Mouse (Mus musculus) urinary bladder, adult 18-20 months (tissue): Measurements from ENCODE around the gene Dpp4.
A peak's percentile ranks its signal among the peaks of the same experiment; 100 is the strongest.

Experiments used
- DNase-seq, 2 experiments: peaks; one replicate each; pipeline ENCODE4 v3.0.0; 2022; ENCODE audit warnings: low spot score in 2 of 2, mixed read lengths in 2 of 2

Gene Dpp4

DNA sequence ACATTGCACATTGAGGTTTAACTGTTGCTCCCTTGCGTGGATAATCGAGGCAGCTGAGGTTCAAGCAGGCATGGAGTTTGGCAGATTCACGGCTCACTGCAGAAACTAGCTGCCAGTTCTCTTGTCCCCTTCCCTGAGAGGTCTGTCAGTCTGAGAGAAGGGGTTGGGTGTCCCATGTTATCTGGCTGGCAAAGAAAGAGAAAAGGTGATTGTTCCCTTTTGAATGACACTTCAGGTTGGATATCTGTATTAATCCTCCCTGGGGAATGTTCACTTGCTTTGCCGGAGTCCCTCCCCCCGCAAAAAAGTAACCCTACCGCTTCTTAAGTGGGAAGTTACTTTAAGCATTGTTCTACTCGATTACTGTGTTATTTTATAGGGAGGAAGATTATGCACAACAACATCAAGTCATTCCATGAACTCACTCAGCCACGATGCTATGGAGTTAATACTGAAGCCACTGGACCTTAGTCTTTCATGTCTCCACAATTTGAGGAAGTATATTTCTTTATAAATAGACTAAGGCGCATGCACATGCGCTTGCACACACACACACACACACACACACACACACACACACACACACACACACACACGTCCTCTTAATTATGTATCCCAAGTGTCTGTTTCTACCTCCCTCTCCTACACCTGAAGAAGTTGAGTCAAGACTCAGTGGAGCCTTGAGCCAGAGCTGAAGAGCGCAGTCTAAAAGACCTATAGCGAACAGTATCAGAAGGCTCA lies at the start of gene Dpp4:
Dpp4 (minus strand) TSS at position 151 of the 741 bp plus-strand sequence.
- DNase-seq, result no peak

DNA sequence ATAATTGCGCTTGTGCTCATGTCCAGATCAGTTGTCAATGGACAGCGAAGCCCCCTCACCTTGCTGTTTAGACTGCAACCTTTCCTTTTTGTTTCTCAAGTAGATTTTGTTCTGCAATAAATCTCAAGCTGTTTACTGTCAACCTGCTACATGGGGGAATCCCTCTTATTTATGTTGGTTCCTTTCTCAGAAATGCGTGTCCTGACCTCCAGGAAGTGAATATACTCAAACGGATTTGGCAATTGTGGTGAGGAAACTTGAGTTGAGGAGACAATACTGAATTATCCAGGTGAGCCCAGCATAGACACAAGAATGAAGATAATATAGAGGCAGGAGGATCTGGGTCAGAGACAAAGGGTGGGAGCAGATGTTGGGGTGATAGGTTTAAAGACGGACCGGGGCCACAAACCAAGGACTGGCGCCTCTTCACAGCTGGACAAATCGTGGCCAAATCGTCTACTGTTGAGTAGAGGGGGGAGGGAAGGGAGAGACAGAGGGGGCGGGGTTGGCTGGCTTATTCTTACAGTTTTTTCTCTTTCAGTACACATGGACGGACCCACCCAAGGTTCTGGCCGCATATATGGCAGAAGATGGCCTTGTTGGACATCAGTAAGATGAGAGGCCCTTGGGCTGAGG lies 48.9 kb upstream of the Dpp4 start:
- no peak for DNase-seq

- DNase-seq, result no peak
These were observed 48.2 kb upstream of the Dpp4 start for GRCm38 (mm10) chr2:62460231-62460710.

- DNase-seq, result no peak
These were observed 47.5 kb upstream of the Dpp4 start for GRCm38 (mm10) chr2:62459241-62460174.

DNA sequence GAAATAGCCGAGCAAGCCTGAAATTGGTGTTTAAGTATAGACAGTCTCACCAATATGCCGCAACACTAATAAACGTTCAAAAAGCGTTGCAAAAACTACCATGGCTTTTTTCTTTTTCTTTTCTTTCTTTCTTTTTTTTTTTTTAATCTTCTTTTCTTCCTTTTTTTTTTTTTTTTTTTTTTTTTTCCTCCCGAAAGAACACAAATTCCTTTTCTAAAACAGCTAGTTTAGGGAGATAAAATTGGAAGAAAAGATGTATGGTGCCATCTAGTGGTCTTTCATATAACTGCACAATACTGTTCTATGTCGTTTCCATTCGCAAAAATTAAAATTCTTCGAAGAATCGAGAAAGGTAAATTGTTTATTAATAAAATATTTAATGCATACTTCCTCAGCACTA lies 46.0 kb upstream of the Dpp4 start:
- no peak for DNase-seq

DNA sequence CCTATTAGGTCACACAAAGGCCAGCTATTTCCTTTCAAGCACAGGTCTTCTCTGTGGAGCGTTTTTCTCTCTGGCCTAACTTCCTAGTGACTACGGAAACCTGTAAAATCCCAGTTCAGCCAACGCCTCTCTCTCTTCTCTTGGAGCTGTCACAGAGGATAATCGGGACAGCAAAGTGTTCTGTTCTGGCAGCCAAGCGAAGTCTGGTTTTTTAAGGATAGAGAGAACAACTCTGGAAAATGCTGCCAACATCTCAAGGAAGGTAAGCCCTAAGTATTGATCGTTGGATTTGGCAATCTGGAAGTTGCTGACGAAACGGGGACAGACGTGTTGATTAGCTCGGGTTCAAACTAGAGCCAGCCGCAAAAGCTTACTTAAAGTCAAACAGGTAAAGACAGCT lies 43.0 kb upstream of the Dpp4 start:
- DNase-seq, result no peak

DNA sequence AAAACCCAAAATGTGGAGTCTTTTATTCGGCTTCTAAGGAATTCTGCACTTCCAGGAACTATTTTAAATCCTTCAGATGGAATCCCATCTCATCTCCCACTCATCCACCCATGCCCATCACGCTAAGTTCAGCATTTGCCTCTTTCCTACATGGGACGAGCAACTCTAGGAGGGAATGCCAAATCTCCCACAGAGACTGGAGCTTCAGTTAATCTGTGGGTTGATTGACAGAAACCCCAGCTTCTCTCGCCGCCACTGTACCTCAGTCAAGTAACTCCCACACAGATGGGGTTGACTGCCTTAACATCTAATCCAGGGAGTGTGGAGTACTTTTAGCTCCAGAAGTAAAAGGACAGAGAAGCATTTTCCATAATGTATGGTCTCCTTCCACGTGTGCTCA lies 42.0 kb upstream of the Dpp4 start:
- DNase-seq, result no peak

GRCm38 (mm10) chr2:62450364-62450763 lies 38.3 kb upstream of the Dpp4 start:
- DNase-seq, result no peak

DNA sequence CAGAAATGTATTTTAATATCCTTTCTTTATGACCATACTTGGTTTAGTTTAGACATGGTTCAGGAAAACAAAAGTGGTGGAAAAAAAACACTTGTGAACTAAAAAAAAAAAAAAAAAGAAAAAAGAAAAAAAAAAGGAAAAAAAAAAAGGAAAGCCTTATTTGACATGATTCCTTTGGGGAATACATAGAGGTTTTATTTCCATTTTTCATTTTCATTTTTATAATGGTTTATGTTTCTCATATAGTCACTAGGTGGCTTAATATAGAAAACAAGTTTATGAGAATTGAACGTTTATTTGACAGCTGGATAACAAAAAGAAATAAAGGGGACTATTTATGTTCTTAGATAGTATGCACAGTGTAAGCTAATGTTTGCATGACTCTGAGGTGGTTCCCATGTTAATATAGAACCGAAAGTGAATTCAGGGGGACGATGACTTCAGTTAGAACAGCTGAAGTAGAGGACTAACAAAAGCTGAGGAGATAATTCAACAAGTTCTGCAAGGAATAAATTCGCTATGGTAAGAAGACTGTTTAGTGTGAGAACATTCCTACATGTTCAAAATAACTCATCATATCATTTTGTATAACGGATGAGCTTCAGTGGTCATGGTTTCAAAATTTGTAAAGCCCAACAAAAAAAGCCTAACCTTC lies 37.8 kb upstream of the Dpp4 start:
- DNase-seq, result no peak

DNA sequence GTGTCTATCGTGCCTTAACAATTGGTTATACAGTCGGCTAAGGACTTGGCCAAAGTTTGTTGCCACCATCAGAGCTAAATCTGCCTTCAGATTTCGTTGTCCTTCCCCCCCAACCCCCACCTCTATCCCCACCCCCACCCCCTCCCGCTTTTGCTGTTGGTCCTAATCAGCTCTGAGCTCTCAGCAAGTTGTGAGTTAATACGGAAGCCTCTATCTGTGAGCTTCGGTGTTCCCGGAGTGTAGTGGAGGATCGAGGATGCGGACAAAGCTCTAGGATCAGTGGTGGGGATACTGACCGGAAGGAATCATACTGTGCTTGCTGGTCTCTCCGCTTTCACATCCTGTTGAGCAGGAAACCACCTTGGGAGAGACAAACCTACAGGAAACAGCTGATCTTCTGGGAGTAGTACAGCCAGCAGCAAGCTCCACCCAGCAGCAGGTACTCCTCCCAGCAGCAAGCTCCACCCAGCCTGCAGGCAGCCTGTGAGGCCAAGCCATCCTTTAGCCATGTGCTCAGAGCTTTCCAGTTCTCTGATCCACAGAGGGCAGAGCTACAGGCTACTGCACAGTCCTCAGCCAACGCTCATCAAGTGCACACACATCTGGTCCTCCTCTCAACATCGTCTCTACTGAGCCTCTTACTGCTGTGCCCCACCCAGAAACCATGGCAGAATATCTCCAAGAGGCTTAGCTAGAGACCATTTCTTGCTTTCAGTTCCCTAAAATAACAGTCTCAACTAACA lies 28.9 kb upstream of the Dpp4 start:
- DNase-seq, result no peak

DNA sequence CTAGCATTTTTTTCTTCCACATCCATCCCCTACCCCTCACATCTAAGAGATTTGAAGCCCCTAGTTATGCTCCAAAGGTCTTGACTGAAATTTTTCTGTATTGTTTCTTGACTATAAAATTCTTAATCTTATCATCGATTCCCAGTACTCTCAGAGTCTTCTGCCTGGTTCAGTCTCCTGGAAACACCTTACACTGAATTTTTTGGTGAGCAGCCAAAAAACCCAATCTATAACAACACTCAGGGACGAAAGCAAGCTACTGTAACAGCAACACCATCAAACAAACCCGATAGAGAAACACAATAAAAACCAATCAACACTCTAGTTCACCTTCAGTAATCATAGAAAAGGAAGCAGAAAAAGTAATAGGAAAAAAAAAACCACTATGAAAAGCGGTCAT lies 28.1 kb upstream of the Dpp4 start:
- no peak for DNase-seq

DNA sequence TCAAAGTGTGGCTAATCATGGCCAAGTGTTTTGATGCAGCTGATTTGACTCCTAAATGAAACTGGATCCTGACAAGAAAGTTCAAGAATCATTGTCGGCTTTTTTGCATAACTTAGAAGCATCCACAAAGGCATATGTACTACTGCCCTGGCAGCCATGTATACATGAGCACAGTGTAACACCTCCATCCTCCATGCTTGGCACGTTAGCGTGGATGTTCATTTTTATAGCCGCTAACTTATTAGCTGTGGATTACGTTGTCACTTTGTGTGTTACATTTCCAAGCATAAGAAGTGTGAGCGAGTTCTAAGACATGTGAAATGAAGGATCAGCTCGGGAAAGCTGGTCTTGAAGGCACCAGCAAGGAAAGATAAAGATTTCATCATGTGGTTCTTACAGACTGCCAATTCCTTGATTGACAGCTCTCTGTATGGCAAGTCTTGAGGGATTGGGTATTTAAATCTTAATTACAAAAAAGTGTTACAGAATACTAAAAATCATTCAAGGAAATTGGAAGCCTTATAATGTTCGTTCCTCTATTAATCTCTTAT lies 19.3 kb upstream of the Dpp4 start:
- no peak for DNase-seq

GRCm38 (mm10) chr2:62425941-62426340 lies 13.9 kb upstream of the Dpp4 start:
- no peak for DNase-seq

GRCm38 (mm10) chr2:62423343-62423776 lies 11.3 kb upstream of the Dpp4 start:
- no peak for DNase-seq

- DNase-seq, result no peak
These were observed 10.7 kb upstream of the Dpp4 start for GRCm38 (mm10) chr2:62422515-62423342.

DNA sequence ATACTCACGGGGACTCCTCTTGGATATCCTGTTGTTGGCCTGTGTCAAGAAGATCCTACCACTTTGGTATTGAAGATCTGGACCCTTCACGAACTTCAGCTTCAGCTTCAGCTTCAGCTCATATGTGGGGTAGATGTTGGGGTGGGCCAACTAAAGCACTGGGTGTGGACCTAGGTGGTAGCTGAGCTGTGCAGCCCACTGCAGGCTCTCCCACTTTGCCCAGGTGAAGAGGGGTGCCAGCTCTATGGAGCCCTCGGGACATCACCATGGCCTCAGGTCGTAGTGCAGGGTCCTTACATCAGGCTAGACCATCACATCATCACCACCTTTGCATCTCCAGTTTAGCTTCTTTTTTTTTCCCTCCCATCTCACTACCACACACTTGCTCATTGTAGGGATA lies 9.2 kb upstream of the Dpp4 start:
- DNase-seq, result no peak

DNA sequence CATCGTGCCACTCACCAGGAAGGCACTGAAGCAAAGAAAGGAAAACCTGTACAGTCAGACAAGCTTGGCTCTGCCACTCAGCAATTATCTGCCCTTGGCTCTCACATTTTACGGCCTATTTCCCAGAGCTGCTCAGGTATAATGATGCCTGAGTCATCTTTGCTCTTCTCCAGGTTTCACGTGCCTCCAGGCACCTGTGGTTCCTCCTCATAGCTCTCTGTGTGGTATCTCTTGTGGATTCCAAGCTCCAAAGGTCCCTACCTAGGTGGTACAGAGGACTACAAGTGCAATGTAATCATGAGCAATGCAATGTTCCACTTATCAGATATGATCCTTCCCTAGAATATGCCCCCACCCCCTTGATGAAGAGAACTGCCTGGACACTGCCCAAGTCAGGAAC lies 8.0 kb upstream of the Dpp4 start:
- DNase-seq, result no peak

- no peak for DNase-seq
These were observed 5.2 kb upstream of the Dpp4 start for GRCm38 (mm10) chr2:62417233-62417632.

- peak in 1 of 2 experiments; percentile 17 for DNase-seq
These were observed 585 bp downstream of the Dpp4 start for GRCm38 (mm10) chr2:62411211-62412080.
